Mouse (Mus musculus): Measurements from ENCODE around the gene Frmd3.

- TF ChIP-seq CTCF (IDR thresholded peaks at IDR 0.05) (no peak), EP300 (IDR thresholded peaks at IDR 0.05) (no peak)
Observed at GRCm38 (mm10) chr4:74020084-74020483, 6.8 kb downstream of the Frmd3 start.
